9 mouse cellular contexts compared by ENCODE assay signal in genomic region chr8:120947240-120947639, GRCm38 (mm10).
DNase-seq lines count a peak whose midpoint lies in the region; ATAC-seq and TF ChIP-seq lines count a peak whose summit lies in the region.
"Had no signal": no experiment of that assay in that cellular context is flagged by ENCODE, and none has a peak within 500 bp of the region (broad histone marks: within the 10 kb centered on the region; RNA-seq: fewer than 3 reads in every experiment).

No protein-coding gene starts in this region.

- 84% methylated on average over 10 of the region's 10 CpGs for WGBS in midbrain, embryonic 10.5 days
- WGBS in midbrain, embryonic 16.5 days: 76% methylated on average over 10 of the region's 10 CpGs
- 8% methylated on average over 10 of the region's 10 CpGs for WGBS in intestine, embryonic 16.5 days
- 17% methylated on average over 10 of the region's 10 CpGs for WGBS in lung, embryonic 14.5 days

- H3K9ac ChIP-seq in midbrain, embryonic 16.5 days (ENCODE audit: low read depth, low read length): no peak overlapping the region
- H3K9ac ChIP-seq in intestine, embryonic 16.5 days (ENCODE audit: low read depth, low read length): peak overlapping the region; percentile 46
- H3K9ac ChIP-seq in lung, embryonic 14.5 days: no peak overlapping the region
- H3K9ac ChIP-seq: embryonic facial prominence, embryonic 15.5 days had no signal

- ATAC-seq in midbrain, embryonic 16.5 days: no peak
- ATAC-seq in intestine, embryonic 16.5 days: peak; percentile 78
- peak; percentile 33; the same call in 1 of the 2 replicates for ATAC-seq in lung, embryonic 14.5 days (ENCODE audit: insufficient read depth)

- no peak for TF ChIP-seq CTCF in lung, embryonic 14.5 days (IDR thresholded peaks at IDR 0.05; ENCODE audit: low read depth)

- no peaks in the 10 kb centered on the region for H3K36me3 ChIP-seq in midbrain, embryonic 10.5 days
- H3K36me3 ChIP-seq in midbrain, embryonic 16.5 days (ENCODE audit: control insufficient read depth, insufficient read depth, low read length): no peaks in the 10 kb centered on the region
- no peaks in the 10 kb centered on the region for H3K36me3 ChIP-seq in intestine, embryonic 16.5 days (ENCODE audit: control insufficient read depth, insufficient read depth, low read length)
- no peaks in the 10 kb centered on the region for H3K36me3 ChIP-seq in lung, embryonic 14.5 days (ENCODE audit: insufficient read depth)
- H3K36me3 ChIP-seq: embryonic facial prominence, embryonic 15.5 days had no signal

- H3K4me3 ChIP-seq in midbrain, embryonic 10.5 days: no peak overlapping the region
- no peak overlapping the region for H3K4me3 ChIP-seq in midbrain, embryonic 16.5 days (ENCODE audit: low read depth, low read length)
- no peak overlapping the region for H3K4me3 ChIP-seq in intestine, embryonic 16.5 days (ENCODE audit: low read length)
- no peak overlapping the region for H3K4me3 ChIP-seq in lung, embryonic 14.5 days (ENCODE audit: low read depth, low read length)
- H3K4me3 ChIP-seq: embryonic facial prominence, embryonic 15.5 days had no signal

- peaks cover 92% of the 10 kb centered on the region for H3K27me3 ChIP-seq in midbrain, embryonic 10.5 days (ENCODE audit: low read depth, poor library complexity, severe bottlenecking)
- H3K27me3 ChIP-seq in midbrain, embryonic 16.5 days (ENCODE audit: control insufficient read depth, insufficient read depth, low read depth, low read length): peaks cover 7% of the 10 kb centered on the region
- no peaks in the 10 kb centered on the region for H3K27me3 ChIP-seq in intestine, embryonic 16.5 days (replicated peaks; ENCODE audit: control insufficient read depth, insufficient read depth, low read length)
- H3K27me3 ChIP-seq in lung, embryonic 14.5 days (ENCODE audit: insufficient read depth, low read length): no peaks in the 10 kb centered on the region

- peaks cover 53% of the 10 kb centered on the region for H3K4me1 ChIP-seq in midbrain, embryonic 10.5 days
- H3K4me1 ChIP-seq in midbrain, embryonic 16.5 days (ENCODE audit: control insufficient read depth, insufficient read depth, low read length): peaks cover 9% of the 10 kb centered on the region
- H3K4me1 ChIP-seq in intestine, embryonic 16.5 days (ENCODE audit: control insufficient read depth, insufficient read depth, low read length): peaks cover 39% of the 10 kb centered on the region
- 0 out of 2 replicates have a peak, but pooled peaks cover 8% of the 10 kb centered on the region for H3K4me1 ChIP-seq in lung, embryonic 14.5 days (ENCODE audit: insufficient read depth)

- H3K4me2 ChIP-seq in midbrain, embryonic 16.5 days (ENCODE audit: low read length): no peak overlapping the region
- H3K4me2 ChIP-seq in intestine, embryonic 16.5 days (ENCODE audit: low read depth, low read length): no peak overlapping the region
- no peak overlapping the region for H3K4me2 ChIP-seq in lung, embryonic 14.5 days
- H3K4me2 ChIP-seq: embryonic facial prominence, embryonic 15.5 days had no signal

- H3K9me3 ChIP-seq in midbrain, embryonic 10.5 days (replicated peaks): no peaks in the 10 kb centered on the region
- no peaks in the 10 kb centered on the region for H3K9me3 ChIP-seq in midbrain, embryonic 16.5 days (replicated peaks; ENCODE audit: control insufficient read depth, low read length, poor library complexity, severe bottlenecking)
- H3K9me3 ChIP-seq in intestine, embryonic 16.5 days (ENCODE audit: control insufficient read depth, low read length): no peaks in the 10 kb centered on the region
- no peaks in the 10 kb centered on the region for H3K9me3 ChIP-seq in lung, embryonic 14.5 days (ENCODE audit: low read depth, low read length)
- H3K9me3 ChIP-seq: embryonic facial prominence, embryonic 15.5 days had no signal

- DNase-seq in midbrain, embryonic 10.5 days (ENCODE audit: low spot score): no peak
- DNase-seq in lung, embryonic 14.5 days: peak; percentile 74
- no peak for DNase-seq in layer of hippocampus, adult 9-10 months (ENCODE audit: low spot score)
- DNase-seq in ovary, postnatal 36 days (ENCODE audit: low spot score): no peak
- no peak for DNase-seq in right cerebral cortex, postnatal 36 days (ENCODE audit: low spot score in 2 of 2)
- no peak for DNase-seq in T-cell, adult 2 months (ENCODE audit: low spot score)

- H3K27ac ChIP-seq in midbrain, embryonic 10.5 days (replicated peaks): 0 out of 2 replicates have a peak overlapping the region, but pooled peaks have one; percentile 38
- no peak overlapping the region for H3K27ac ChIP-seq in midbrain, embryonic 16.5 days (ENCODE audit: low read length)
- peak overlapping the region; percentile 94 for H3K27ac ChIP-seq in intestine, embryonic 16.5 days (ENCODE audit: low read length)
- peak overlapping the region; percentile 70 for H3K27ac ChIP-seq in lung, embryonic 14.5 days (ENCODE audit: low read depth)
- H3K27ac ChIP-seq: embryonic facial prominence, embryonic 15.5 days had no signal
